ENCODE assay signal across 12 mouse cellular contexts in genomic region chr6:112852261-112853235, GRCm38 (mm10).
DNase-seq lines count a peak whose midpoint lies in the region; ATAC-seq and TF ChIP-seq lines count a peak whose summit lies in the region.
"Had no signal": no experiment of that assay in that cellular context is flagged by ENCODE, and none has a peak within 500 bp of the region (broad histone marks: within the 10 kb centered on the region; RNA-seq: fewer than 3 reads in every experiment).

No protein-coding gene starts in this region.

- no peak for TF ChIP-seq CTCF in liver, postnatal 0 days (IDR thresholded peaks at IDR 0.05; ENCODE audit: low read depth)

- no peak overlapping the region for H3K9ac ChIP-seq in liver, postnatal 0 days (replicated peaks)
- no peak overlapping the region for H3K9ac ChIP-seq in kidney, embryonic 15.5 days
- H3K9ac ChIP-seq: heart, embryonic 13.5 days; lung, embryonic 15.5 days had no signal

- 64% methylated on average over 14 of the region's 14 CpGs for WGBS in liver, postnatal 0 days (ENCODE audit: insufficient replicate concordance)
- WGBS in kidney, embryonic 15.5 days, result 69% methylated on average over 14 of the region's 14 CpGs

- H3K4me2 ChIP-seq in liver, postnatal 0 days (ENCODE audit: low read depth, low read length), result no peak overlapping the region
- no peak overlapping the region for H3K4me2 ChIP-seq in kidney, embryonic 15.5 days
- H3K4me2 ChIP-seq: heart, embryonic 13.5 days; lung, embryonic 15.5 days had no signal

- H3K4me1 ChIP-seq in liver, postnatal 0 days (ENCODE audit: insufficient read depth), result no peaks in the 10 kb centered on the region
- H3K4me1 ChIP-seq in kidney, embryonic 15.5 days, result no peaks in the 10 kb centered on the region
- H3K4me1 ChIP-seq: heart, embryonic 13.5 days; lung, embryonic 15.5 days had no signal

- ATAC-seq in liver, postnatal 0 days, result no peak
- ATAC-seq in kidney, embryonic 15.5 days (replicated peaks; ENCODE audit: low FRiP score), result no peak

- DNase-seq in liver, postnatal 0 days, result peak; percentile 29
- DNase-seq in liver, result no peak
- DNase-seq in Muller cell, postnatal 12 days (ENCODE audit: inconsistent ontology term), result peak; percentile 77
- peak; percentile 74 for DNase-seq in induced T-regulatory cell, adult 2 months (ENCODE audit: low read depth)
- peak; percentile 41 to 68 for DNase-seq in thymus, adult 18-20 months
- DNase-seq in gastrocnemius, postnatal 10 days, result no peak
- no peak for DNase-seq in heart, postnatal 36 days

- H3K9me3 ChIP-seq in liver, postnatal 0 days (ENCODE audit: low read length), result no peaks in the 10 kb centered on the region
- no peaks in the 10 kb centered on the region for H3K9me3 ChIP-seq in kidney, embryonic 15.5 days (replicated peaks)
- H3K9me3 ChIP-seq: heart, embryonic 13.5 days; lung, embryonic 15.5 days had no signal

- H3K36me3 ChIP-seq in liver, postnatal 0 days (replicated peaks; ENCODE audit: insufficient read depth, low read length), result no peaks in the 10 kb centered on the region
- H3K36me3 ChIP-seq in kidney, embryonic 15.5 days, result no peaks in the 10 kb centered on the region
- H3K36me3 ChIP-seq: heart, embryonic 13.5 days; lung, embryonic 15.5 days had no signal

- no peak overlapping the region for H3K27ac ChIP-seq in liver, postnatal 0 days (ENCODE audit: low read depth)
- no peak overlapping the region for H3K27ac ChIP-seq in kidney, embryonic 15.5 days
- H3K27ac ChIP-seq: heart, embryonic 13.5 days; lung, embryonic 15.5 days; stomach, postnatal 0 days had no signal

- intact Hi-C loops in heart, postnatal 36 days (cut with DNase I), result no loop called here

- no peak for TF ChIP-seq EP300 in liver, postnatal 0 days (IDR thresholded peaks at IDR 0.05; ENCODE audit: low read depth)

- no peak overlapping the region for H3K4me3 ChIP-seq in liver, postnatal 0 days (ENCODE audit: low read depth, low read length)
- no peak overlapping the region for H3K4me3 ChIP-seq in kidney, embryonic 15.5 days (replicated peaks)
- H3K4me3 ChIP-seq: erythroblast, embryonic 14.5 days; heart, embryonic 13.5 days; lung, embryonic 15.5 days had no signal

- no peaks in the 10 kb centered on the region for H3K27me3 ChIP-seq in liver, postnatal 0 days (ENCODE audit: insufficient read depth, low read length)
- no peaks in the 10 kb centered on the region for H3K27me3 ChIP-seq in kidney, embryonic 15.5 days
- H3K27me3 ChIP-seq: heart, embryonic 13.5 days; lung, embryonic 15.5 days had no signal

Comparison
In these comparisons a context has a peak if more than half of its experiments do, and no peak if none do; other contexts are left out.
1. DNase-seq: peak in liver, postnatal 0 days (single experiment), Muller cell, postnatal 12 days (single experiment), induced T-regulatory cell, adult 2 months (single experiment) and thymus, adult 18-20 months (2 of 2); none in liver (single experiment), gastrocnemius, postnatal 10 days (single experiment) and heart, postnatal 36 days (0 of 2).